Mouse (Mus musculus) c-Kit-positive CD71-positive TER-119-positive erythroid progenitor cells, embryonic 14.5 days (primary cell): ENCODE data around the gene Daam1.
A peak's percentile ranks its signal among the peaks of the same experiment; 100 is the strongest.

Experiments used
- DNase-seq: peaks from one replicate; pipeline ENCODE4 v3.0.0-alpha.2; 2013; ENCODE audit warnings: low spot score

The Daam1 gene

GRCm38 (mm10) chr12:71998653-71999052, 167.8 kb downstream of the Daam1 start:
- no peak for DNase-seq

- DNase-seq: no peak
Observed at GRCm38 (mm10) chr12:71999671-72000070, 168.8 kb downstream of the Daam1 start.

DNA sequence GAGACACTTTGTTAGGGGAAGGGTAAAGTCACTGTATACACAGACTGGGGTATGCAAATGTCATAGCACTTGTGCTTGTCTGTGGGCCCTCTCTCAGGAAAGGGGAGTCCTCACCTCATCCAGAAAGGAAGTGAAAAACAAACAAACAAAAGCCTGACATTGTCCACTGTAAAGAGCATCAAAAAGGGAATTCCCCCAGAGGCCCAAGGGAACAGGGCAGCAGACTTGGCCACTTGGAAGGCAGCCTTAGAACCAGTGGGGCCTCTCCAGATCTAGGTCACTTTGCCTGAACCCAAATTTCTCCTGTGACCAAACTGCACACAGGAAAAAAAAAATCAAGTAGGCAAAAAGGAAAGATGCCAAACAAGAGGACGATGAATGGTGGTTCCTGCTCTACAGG, 170.9 kb downstream of the Daam1 start:
- DNase-seq: no peak

DNA sequence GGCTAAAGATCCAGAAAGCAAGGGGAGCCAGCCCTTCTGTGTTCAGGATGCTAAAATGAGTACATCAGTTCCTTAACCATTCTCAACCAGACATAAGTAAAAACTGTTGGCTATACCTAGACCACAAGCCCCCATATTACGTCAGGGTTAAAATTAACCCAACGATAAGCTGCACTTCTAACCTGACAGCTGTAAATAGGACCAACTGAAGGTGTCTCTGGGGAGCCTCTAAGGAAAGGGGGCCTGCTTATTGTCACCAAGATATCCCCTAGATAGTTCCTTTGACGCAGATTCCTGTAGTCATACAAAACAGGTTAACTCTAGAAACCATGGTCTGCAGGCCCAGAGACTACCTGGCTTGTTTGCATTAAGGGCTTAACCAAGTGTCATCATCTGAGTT, 174.4 kb downstream of the Daam1 start:
- DNase-seq: no peak

- DNase-seq: no peak
Observed at GRCm38 (mm10) chr12:72007656-72008055, 176.8 kb downstream of the Daam1 start.

- no peak for DNase-seq
Observed at GRCm38 (mm10) chr12:72009051-72009902, 178.4 kb downstream of the Daam1 start.

DNA sequence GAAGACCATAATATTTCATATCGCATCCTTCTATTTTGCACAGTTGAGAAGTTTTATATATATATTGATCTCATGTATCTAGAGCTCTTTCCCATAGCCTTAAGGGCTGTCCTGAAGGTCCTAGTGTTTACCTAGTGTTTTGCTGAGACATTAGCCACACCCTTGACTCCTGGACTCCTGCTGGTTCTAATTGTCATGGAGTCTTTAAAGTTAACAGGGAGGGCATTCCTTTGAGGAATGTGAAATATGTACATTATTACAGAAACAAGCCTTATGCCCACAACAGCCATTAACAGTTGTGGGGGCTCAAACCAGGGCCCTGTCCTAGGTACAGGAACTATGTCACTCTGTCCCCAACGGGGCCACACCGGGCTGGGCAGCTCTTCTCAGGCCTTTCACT, 180.5 kb downstream of the Daam1 start:
- no peak for DNase-seq

DNA sequence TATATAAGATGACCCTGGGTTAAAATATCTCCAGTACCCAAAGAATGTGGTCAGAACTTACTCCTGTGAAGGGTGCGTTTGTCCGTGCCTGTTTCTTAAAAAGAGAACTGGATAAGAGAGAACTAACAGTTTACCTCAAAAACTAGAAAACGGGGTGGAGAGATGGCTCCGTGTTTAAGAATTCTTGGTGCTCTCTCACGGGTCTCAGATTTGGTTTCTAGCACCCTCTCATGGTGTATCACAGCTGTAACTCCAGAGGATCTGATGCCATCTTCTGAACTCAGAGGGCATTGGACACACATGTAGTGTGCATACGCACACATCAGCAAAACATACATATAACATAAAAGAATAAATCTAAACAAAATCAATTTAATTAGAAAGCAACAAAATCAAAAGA, 181.2 kb downstream of the Daam1 start:
- DNase-seq: no peak

DNA sequence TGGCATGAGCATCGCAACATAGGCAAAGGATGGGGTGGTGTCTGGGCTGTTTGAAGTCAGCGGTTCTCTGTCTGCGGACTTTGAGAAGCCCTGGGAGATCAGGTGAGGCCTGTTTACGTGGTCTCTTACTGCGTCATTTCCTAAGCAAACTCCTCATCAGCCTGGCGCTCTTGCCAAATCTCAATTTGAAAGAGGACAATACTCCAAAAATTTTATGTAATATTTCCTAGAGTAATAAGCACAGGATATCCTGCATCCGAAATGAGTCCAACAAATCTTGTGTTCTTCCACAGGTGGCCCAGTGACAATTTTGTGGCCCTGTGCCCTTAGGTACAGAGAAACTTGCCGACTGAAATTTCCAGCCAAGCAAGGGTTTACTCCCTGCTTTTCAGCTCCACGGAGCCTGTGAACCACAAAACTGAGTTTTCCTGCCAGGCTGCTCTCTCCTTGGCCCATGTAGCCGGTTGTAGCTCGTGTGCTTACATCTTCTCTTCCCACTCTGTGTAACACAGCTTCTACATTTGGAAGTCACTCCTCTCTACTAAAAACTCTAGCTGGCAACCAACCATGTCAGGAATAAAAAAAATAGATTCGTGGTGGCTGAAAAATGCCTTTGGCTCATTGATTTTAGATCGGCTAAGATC, 183.0 kb downstream of the Daam1 start:
- no peak for DNase-seq

DNA sequence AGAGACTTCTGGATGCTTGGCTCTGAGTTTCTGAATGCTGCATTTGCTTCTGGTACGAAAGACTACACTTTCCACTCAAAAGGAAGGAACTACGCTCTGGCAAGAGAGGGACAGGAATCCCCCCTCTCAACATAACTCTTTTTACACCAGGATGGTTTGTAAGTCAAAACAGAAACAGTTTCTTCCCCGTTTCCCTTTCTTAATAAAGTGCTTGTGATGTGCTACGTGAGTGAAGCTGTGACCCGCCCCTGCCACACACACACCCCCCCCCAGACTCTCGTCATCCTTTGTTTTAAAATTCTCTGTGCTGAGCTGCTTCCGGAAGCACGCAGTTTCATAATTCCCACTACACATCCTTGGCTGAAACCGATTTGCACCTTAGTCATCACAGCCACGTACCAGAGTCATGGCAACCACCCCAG, 183.5 kb downstream of the Daam1 start:
- DNase-seq: no peak

DNA sequence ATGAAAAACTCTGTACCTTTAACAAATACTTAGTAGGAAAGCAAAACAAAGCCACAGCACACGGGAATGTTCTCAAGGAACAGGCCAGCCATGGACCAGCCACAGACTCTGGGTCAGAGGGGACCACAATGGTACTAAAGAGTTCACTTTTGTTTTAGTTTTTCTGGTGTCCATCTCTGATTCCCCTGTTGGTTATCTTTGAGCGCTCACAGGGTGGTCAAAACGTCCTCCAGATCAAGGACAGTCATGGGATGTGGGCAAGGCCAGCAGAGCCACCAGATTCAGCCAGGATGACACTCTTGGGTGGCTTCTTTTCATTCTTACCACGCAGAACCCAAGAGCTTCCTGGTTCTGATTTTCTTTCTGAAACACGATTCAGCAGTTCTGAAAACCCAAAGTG, 184.4 kb downstream of the Daam1 start:
- DNase-seq: no peak

- no peak for DNase-seq
Observed at GRCm38 (mm10) chr12:72020285-72020684, 189.4 kb downstream of the Daam1 start.

DNA sequence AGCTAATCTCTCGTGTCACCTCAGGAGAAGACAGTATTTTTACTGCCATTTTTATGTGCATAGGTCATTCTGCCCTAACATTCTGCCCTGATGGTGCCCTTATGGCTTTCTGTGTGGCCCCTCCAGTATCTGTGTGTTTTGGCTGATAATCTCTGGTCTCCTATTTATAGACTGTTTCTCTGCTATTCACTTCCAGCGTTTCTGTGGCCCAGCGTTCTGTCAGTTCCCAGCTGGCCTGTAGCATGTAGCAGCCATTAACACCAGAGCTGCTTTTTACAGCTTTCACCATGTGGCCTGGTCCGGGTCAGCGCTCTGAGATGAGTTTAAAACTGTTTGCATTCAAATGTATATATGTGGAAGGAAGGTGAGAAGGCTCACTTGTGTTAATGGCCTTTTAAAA, 190.7 kb downstream of the Daam1 start:
- no peak for DNase-seq

DNA sequence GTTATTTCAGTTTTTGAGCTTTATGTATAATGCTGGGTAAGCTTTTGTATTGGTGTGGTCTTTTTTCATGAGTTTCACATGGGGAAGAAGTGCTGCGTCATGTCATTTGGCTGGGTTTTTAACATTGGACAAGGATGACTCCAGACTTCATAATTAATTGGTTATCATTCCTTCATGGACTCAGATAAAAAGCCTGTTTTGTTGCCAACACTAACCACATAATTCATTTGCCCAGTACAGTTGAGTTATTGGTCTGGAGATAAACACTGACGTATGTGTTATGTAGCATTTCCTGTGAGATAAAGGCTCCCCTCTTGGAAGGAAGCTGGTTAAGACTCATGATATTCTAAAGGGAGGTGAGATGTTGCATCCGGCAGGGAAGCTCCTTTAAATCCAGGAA, 191.9 kb downstream of the Daam1 start:
- no peak for DNase-seq

DNA sequence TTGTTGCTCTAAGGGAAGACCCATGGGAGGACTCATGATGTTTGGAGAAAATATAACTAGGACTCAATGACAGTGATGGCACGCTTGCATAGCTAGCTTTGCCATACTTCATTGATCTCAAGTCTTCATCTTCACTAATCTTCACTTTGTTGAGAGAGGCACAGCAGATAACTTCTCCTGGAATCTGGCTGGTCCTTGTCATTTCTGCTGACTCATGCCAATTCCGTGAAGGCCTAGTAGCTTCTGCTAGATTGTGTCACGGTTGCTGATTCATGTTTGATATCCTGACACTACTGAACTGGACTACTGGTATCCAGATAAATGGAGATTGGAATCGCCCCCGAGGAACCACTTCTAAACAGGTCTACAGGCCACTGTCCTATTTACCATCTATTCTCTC, 192.7 kb downstream of the Daam1 start:
- DNase-seq: peak; percentile 26

DNA sequence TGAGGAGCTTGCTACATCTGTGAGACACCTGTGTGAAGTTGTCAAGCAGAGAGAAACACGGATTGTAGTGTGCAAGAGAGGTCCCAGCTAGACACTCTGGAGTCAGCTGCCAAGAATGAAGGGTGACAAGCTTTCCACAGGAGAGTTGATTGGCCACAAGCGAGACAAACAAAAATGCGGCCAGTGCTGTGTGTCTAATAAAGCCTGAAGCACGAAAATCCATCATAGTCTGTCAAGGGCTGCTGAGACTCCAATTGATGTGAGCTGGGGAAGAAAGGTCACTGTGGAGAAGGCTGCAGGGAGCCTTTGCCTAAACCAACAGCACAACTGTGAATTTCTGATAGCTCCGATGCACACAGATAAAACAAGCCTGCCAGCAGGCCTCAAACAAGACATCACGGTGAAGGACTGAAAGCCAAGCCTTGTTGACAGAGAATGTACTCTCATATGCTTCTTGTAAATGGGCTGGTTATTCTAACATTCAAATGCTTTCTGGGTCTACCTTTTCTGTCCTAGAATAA, 194.5 kb downstream of the Daam1 start:
- no peak for DNase-seq

GRCm38 (mm10) chr12:72031171-72031570, 200.3 kb downstream of the Daam1 start:
- no peak for DNase-seq

DNA sequence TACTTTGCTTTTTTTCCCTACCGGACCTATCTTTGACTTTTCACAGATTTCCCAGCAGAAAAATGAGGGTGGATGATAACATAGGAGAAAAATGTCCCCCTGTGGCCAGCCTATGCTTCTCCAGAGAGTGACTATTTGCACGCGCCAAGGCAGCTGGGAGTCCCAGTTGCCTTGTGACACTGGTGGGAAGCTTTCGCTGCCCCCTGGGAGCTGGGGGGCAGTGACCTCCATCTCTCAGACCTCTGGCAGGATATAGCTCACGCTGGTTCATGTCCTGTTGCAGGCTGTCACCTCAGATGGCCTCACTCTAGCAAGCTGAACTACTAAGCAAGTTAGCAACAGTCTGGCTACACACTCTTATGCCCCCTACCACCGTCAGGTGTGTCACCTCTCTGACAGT, 200.9 kb downstream of the Daam1 start:
- DNase-seq: no peak

DNA sequence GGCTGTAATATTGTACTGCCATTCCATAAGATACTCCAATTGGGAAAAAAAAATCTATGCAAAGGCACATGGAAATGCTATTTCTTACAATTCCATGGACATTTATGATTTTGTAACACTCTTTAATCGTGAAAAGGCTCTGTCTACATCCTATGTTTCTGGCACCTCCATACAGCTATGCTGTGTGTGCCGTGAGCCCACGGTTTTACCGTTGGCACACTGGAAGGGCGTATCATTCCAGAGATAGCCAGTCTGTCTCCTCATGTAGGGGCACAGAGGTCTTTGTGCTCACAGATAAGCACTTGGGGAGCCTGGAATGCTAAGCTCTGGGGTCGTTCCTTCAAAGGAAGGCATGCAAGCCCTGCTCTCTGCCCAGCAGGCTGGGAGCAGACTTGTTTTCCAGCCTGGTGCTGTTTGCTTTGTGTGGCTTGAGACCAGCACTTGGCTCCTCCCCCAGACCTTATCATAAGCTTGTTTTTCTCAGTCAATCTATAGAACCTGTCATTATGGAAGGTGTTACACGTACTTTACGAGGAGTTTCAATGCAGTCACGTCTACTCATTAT, 205.3 kb downstream of the Daam1 start:
- no peak for DNase-seq

DNA sequence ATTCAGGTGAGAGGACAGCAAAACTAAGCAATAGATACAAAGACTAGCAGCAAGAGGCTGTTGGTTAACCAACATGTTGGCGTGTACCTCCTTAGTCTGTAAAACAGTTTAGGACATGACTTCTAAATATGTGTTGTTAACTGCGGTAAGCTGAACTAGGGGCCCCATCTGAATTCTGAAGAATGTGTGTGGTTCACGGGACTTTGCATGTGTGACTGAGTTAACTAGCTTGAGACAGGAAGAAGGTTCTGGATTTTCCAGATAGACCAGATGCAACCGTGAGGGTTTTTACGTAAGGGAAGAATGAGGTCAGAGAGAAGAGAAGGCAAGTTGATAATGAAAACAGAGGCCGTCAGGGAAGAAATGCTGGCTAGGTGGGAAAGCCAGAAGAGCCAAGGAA, 206.2 kb downstream of the Daam1 start:
- DNase-seq: no peak

GRCm38 (mm10) chr12:72038866-72039265, 208.0 kb downstream of the Daam1 start:
- no peak for DNase-seq

GRCm38 (mm10) chr12:72039501-72039900, 208.6 kb downstream of the Daam1 start:
- DNase-seq: no peak

DNA sequence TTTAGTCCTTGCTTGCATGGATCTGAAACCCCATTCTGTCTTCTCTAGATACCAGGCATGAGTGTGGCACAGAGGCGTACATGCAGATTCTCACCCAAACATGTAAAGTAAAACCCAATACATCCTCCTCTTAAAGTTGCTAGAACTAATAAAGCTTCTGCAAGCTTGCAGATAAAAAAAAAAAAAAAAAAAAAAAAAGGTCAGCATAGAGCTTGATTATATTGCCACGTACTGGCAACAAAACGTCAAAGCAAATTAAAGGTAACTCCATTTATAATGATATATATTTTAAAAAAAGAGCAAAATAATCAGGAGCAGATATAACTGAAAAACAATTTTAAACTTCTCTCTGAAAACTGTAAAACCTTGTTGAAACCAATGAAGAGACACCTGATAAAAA, 210.4 kb downstream of the Daam1 start:
- DNase-seq: no peak
